Mouse (Mus musculus) CH12.LX (cell line): ENCODE data around the gene Kbtbd7. TPM values are rescaled to one million over a fixed set of nuclear protein-coding genes. Genes with fewer than 3 reads are reported as not detected.

Experiments used
- DNase-seq: peaks from one replicate; pipeline ENCODE4 v3.0.0-alpha.2; 2013; ENCODE audit errors: extremely low read depth
- H3K27ac ChIP-seq: 2 replicates; pipeline ENCODE4 v1.5.1; 2012; ENCODE audit warnings: low read depth, mild to moderate bottlenecking, control low read depth, moderate library complexity; ENCODE audit not compliant: insufficient read depth
- H3K27me3 ChIP-seq: replicated peaks from 2 replicates; pipeline ENCODE3; 2012; ENCODE audit warnings: inconsistent platforms
- H3K36me3 ChIP-seq, 2 experiments: replicated peaks in 1 of 2; 2 replicates each; pipeline versions ENCODE3 to v1.6.1; 2012; ENCODE audit warnings: inconsistent platforms in 1 of 2, low read length in 1 of 2, mild to moderate bottlenecking in 1 of 2, mixed read lengths in 1 of 2, moderate library complexity in 1 of 2; ENCODE audit not compliant: control insufficient read depth in 1 of 2, insufficient read depth in 1 of 2
- H3K4me1 ChIP-seq, 2 experiments: 2 replicates each; pipeline ENCODE4 v1.6.1; 2012; ENCODE audit warnings: inconsistent platforms in 1 of 2, moderate library complexity in 1 of 2; ENCODE audit not compliant: insufficient read depth in 2 of 2, control insufficient read depth in 1 of 2
- H3K4me2 ChIP-seq: 2 replicates; pipeline ENCODE4 v1.6.1; 2012; ENCODE audit warnings: low read depth, mild to moderate bottlenecking, control low read depth; ENCODE audit not compliant: poor library complexity, insufficient read depth, severe bottlenecking
- H3K4me3 ChIP-seq, 3 experiments: fragments of 150-350 bp in 1 of 3; sonication (generic) in 1 of 3; replicated peaks in 1 of 3; 2 replicates each; pipeline versions ENCODE3 to v1.5.1; 2011 to 2012; ENCODE audit warnings: low read depth in 2 of 3, low read length in 2 of 3, mild to moderate bottlenecking in 2 of 3, moderate library complexity in 2 of 3, control low read depth in 1 of 3, improper control_type of control experiment in 1 of 3, inconsistent platforms in 1 of 3, mixed read lengths in 1 of 3; ENCODE audit not compliant: poor library complexity in 1 of 3
- H3K79me2 ChIP-seq: replicated peaks from 2 replicates; pipeline ENCODE4 v1.6.1; 2012; ENCODE audit warnings: mild to moderate bottlenecking, moderate library complexity; ENCODE audit not compliant: control insufficient read depth, poor library complexity, insufficient read depth, severe bottlenecking; ENCODE audit errors: extremely low read depth
- H3K9ac ChIP-seq: 2 replicates; pipeline ENCODE4 v1.6.1; 2012; ENCODE audit warnings: low read depth, mild to moderate bottlenecking, control low read depth, moderate library complexity; ENCODE audit not compliant: insufficient read depth
- H3K9me3 ChIP-seq: replicated peaks from 2 replicates; pipeline ENCODE3; 2012; ENCODE audit warnings: low read length, inconsistent platforms, mixed read lengths
- CHD1 ChIP-seq: IDR thresholded peaks from 2 replicates; pipeline ENCODE4 v1.6.1; 2012; ENCODE audit warnings: low read depth, low read length, improper control_type of control experiment, inconsistent platforms
- CHD2 ChIP-seq: IDR thresholded peaks from 2 replicates; pipeline ENCODE4 v1.6.1; 2011; ENCODE audit warnings: low read length, improper control_type of control experiment
- E2F4 ChIP-seq: IDR thresholded peaks from 2 replicates; pipeline ENCODE4 v1.6.1; 2011; ENCODE audit warnings: low read depth, low read length, improper control_type of control experiment; ENCODE audit not compliant: insufficient replicate concordance
- JUND ChIP-seq: conservative IDR thresholded peaks from 2 replicates; pipeline ENCODE4 v1.6.1; 2011; ENCODE audit warnings: low read depth, low read length, improper control_type of control experiment
- MAFK ChIP-seq: IDR thresholded peaks from 2 replicates; pipeline ENCODE4 v1.6.1; 2011; ENCODE audit warnings: low read length, improper control_type of control experiment; ENCODE audit not compliant: insufficient replicate concordance
- MAX ChIP-seq: IDR thresholded peaks from 2 replicates; pipeline ENCODE4 v1.6.1; 2011; ENCODE audit warnings: low read length, improper control_type of control experiment
- MEF2A ChIP-seq: IDR thresholded peaks from 2 replicates; pipeline ENCODE4 v1.6.1; 2014; ENCODE audit warnings: low read depth, mild to moderate bottlenecking, inconsistent platforms, low read length, improper control_type of control experiment, borderline replicate concordance
- NELFE ChIP-seq: IDR thresholded peaks from 2 replicates; pipeline ENCODE4 v1.6.1; 2011; ENCODE audit warnings: low read depth, low read length, improper control_type of control experiment
- NRF1 ChIP-seq: IDR thresholded peaks from 2 replicates; pipeline ENCODE4 v1.6.1; 2014; ENCODE audit warnings: low read depth, mild to moderate bottlenecking, inconsistent platforms, low read length, improper control_type of control experiment, moderate library complexity
- PAX5 ChIP-seq: IDR thresholded peaks from 2 replicates; pipeline ENCODE4 v1.6.1; 2012; ENCODE audit warnings: low read length, inconsistent platforms, mixed read lengths
- POLR2AphosphoS2 ChIP-seq: IDR thresholded peaks from 2 replicates; pipeline ENCODE4 v1.6.1; 2011; ENCODE audit warnings: low read depth, low read length, improper control_type of control experiment
- RCOR1 ChIP-seq: conservative IDR thresholded peaks from 2 replicates; pipeline ENCODE4 v1.6.1; 2012; ENCODE audit warnings: low read depth, mild to moderate bottlenecking, inconsistent platforms, low read length, improper control_type of control experiment
- SIN3A ChIP-seq: IDR thresholded peaks from 2 replicates; pipeline ENCODE4 v1.6.1; 2012; ENCODE audit warnings: low read length, improper control_type of control experiment, inconsistent platforms
- TCF12 ChIP-seq: IDR thresholded peaks from 2 replicates; pipeline ENCODE4 v1.6.1; 2014; ENCODE audit warnings: low read depth, mild to moderate bottlenecking, inconsistent platforms, low read length, improper control_type of control experiment
- UBTF ChIP-seq: IDR thresholded peaks from 2 replicates; pipeline ENCODE4 v1.6.1; 2012; ENCODE audit warnings: low read depth, mild to moderate bottlenecking, inconsistent platforms, low read length, improper control_type of control experiment, moderate library complexity
- USF1 ChIP-seq: IDR thresholded peaks from 2 replicates; pipeline ENCODE4 v1.6.1; 2014; ENCODE audit warnings: low read depth, mild to moderate bottlenecking, inconsistent platforms, low read length, improper control_type of control experiment
- USF2 ChIP-seq: conservative IDR thresholded peaks from 2 replicates; pipeline ENCODE4 v1.6.1; 2011; ENCODE audit warnings: low read depth, low read length, improper control_type of control experiment
- ZC3H11A ChIP-seq: IDR thresholded peaks from 2 replicates; pipeline ENCODE4 v1.6.1; 2012; ENCODE audit warnings: low read depth, mild to moderate bottlenecking, inconsistent platforms, low read length, improper control_type of control experiment
- ZMIZ1 ChIP-seq: IDR thresholded peaks from 2 replicates; pipeline ENCODE4 v1.6.1; 2012; ENCODE audit warnings: low read depth, mild to moderate bottlenecking, inconsistent platforms, low read length, improper control_type of control experiment
- ZNF384 ChIP-seq: IDR thresholded peaks from 2 replicates; pipeline ENCODE4 v1.6.1; 2012; ENCODE audit warnings: low read depth, low read length, improper control_type of control experiment, inconsistent platforms
- dilution Hi-C: fragments of 300-500 bp; cut with MboI; formaldehyde crosslinking; loops from 2 replicates; pipeline ENCODE4 v1.14.3; 2020; ENCODE audit warnings: low sequenced_read_pairs; ENCODE audit not compliant: extremely low pct_unique_long_range_greater_than_20kb, extremely low pct_ligation_motif_present
- in situ Hi-C: fragments of 300-500 bp; cut with MboI; formaldehyde crosslinking; loops from 3 replicates; pipeline ENCODE4 v1.14.3; 2019; ENCODE audit warnings: low sequenced_read_pairs, low pct_ligation_motif_present, low pct_unique_long_range_greater_than_20kb, mixed read lengths
- polyA plus RNA-seq: library from polyadenylated mRNA; unstranded; fragments of >175 nt; gene quantifications from 2 replicates; pipeline ENCODE4 v1.2.1, GENCODE M21; 2012; ENCODE audit warnings: low read depth; ENCODE audit not compliant: insufficient read length
- total RNA-seq, 2 experiments: library from RNA; depleted of rRNA; stranded (reverse); fragments of 300-350 nt in 1 of 2; fragments of >200 nt in 1 of 2; gene quantifications; 2 replicates each; pipeline ENCODE4 v1.2.3; 2012 to 2014

Kbtbd7 gene
- total and polyA plus RNA-seq, 3 experiments, result 1.9 to 2.7 (median 2.6) TPM

GRCm38 (mm10) chr14:79441441-79441840 is 15.1 kb downstream of the Kbtbd7 start:
- in situ Hi-C loops, result no loop called here
- H3K4me2 ChIP-seq, result no peak overlapping the region
- no peak overlapping the region for H3K27ac ChIP-seq
- H3K27me3 ChIP-seq, result no peaks in the 10 kb centered on the region
- H3K9ac ChIP-seq, result no peak overlapping the region
- peaks cover 0 to 6% of the 10 kb centered on the region in 2 experiments; a peak in 2 of 4 replicates for H3K4me1 ChIP-seq
- H3K36me3 ChIP-seq, result no peaks in the 10 kb centered on the region
- H3K79me2 ChIP-seq, result no peaks in the 10 kb centered on the region
- no peak overlapping the region for H3K4me3 ChIP-seq
- DNase-seq, result no peak
- H3K9me3 ChIP-seq, result peaks cover 4% of the 10 kb centered on the region
- no peak for TF ChIP-seq MAFK
- no peak for TF ChIP-seq TCF12
- dilution Hi-C loops, result no loop called here

- in situ Hi-C loops, result no loop called here
- peaks cover 0 to 6% of the 10 kb centered on the region in 2 experiments; a peak in 2 of 4 replicates for H3K4me1 ChIP-seq
- H3K9ac ChIP-seq, result no peak overlapping the region
- DNase-seq, result no peak
- TF ChIP-seq RCOR1, result no peak
- TF ChIP-seq NRF1, result no peak
- TF ChIP-seq JUND, result no peak
- TF ChIP-seq UBTF, result no peak
- no peak for TF ChIP-seq POLR2AphosphoS2
- no peak for TF ChIP-seq ZMIZ1
- no peak for TF ChIP-seq E2F4
- no peak for TF ChIP-seq MAX
- TF ChIP-seq CHD1, result no peak
- TF ChIP-seq NELFE, result no peak
- TF ChIP-seq ZNF384, result no peak
- no peak for TF ChIP-seq USF1
- no peak for TF ChIP-seq SIN3A
- no peak for TF ChIP-seq PAX5
- TF ChIP-seq CHD2, result no peak
- TF ChIP-seq MAFK, result no peak
- no peak for TF ChIP-seq ZC3H11A
- TF ChIP-seq USF2, result no peak
- TF ChIP-seq MEF2A, result no peak
- H3K4me3 ChIP-seq, result no peak overlapping the region
- H3K4me2 ChIP-seq, result no peak overlapping the region
- no peaks in the 10 kb centered on the region for H3K79me2 ChIP-seq
- dilution Hi-C loops, result no loop called here
- H3K27me3 ChIP-seq, result no peaks in the 10 kb centered on the region
- H3K36me3 ChIP-seq, result no peaks in the 10 kb centered on the region
- H3K9me3 ChIP-seq, result peaks cover 3% of the 10 kb centered on the region
- no peak overlapping the region for H3K27ac ChIP-seq
These were observed 18.3 kb downstream of the Kbtbd7 start for GRCm38 (mm10) chr14:79444601-79445000.
